Mouse (Mus musculus) embryonic fibroblast, embryonic 13.5 days (primary cell): ENCODE results near the gene Ank3. TPM values are rescaled to one million over a fixed set of nuclear protein-coding genes. Genes with fewer than 3 reads are reported as not detected.

Experiments
- H3K27ac ChIP-seq: 2 replicates; pipeline ENCODE4 v1.5.1; 2012; ENCODE audit warnings: low read length, control low read depth, inconsistent platforms; ENCODE audit not compliant: insufficient read depth
- H3K4me1 ChIP-seq: 2 replicates; pipeline ENCODE4 v1.6.1; 2011; ENCODE audit warnings: low read length; ENCODE audit not compliant: control insufficient read depth, insufficient read depth
- H3K4me3 ChIP-seq: 2 replicates; pipeline ENCODE4 v1.5.1; 2011; ENCODE audit warnings: mild to moderate bottlenecking, control low read depth, low read length; ENCODE audit not compliant: insufficient read depth
- CTCF ChIP-seq: IDR thresholded peaks from 2 replicates; pipeline ENCODE4 v1.5.1; 2011; ENCODE audit warnings: mild to moderate bottlenecking, control low read depth, low read length, moderate library complexity, borderline replicate concordance; ENCODE audit not compliant: insufficient read depth
- POLR2A ChIP-seq: IDR thresholded peaks from 2 replicates; pipeline ENCODE4 v1.6.1; 2011; ENCODE audit warnings: low read depth, mild to moderate bottlenecking, control low read depth, low read length, moderate library complexity
- polyA plus RNA-seq: library from polyadenylated mRNA; stranded (reverse); fragments of >200 nt; gene quantifications from 2 replicates; pipeline ENCODE4 v1.2.4, GENCODE M21; 2011; ENCODE audit warnings: low read depth; ENCODE audit not compliant: missing spikeins, insufficient read length

Gene Ank3
- polyA plus RNA-seq, 1 experiment: 21.6 TPM

DNA sequence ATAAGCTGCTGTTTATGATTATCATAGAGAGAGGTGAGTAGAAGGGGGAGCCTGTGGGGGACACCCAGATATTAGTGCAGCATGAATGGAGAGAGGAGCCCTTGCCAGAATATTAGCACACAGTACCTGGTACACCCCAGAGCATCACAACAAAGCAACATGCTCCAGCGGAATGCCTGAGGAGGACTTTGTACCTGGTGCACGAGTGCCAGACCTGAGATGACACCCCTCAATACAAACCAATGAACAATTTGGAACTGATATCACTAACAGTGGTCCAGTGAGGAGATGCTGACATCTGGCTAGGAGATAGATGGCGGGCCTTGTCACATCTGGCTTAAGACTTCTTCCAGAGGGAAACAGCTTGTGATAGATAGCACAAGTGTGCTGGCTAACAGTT lies 150.2 kb downstream of the Ank3 start:
- Histone ChIP-seq H3K4me3 (no peak overlapping the region), H3K4me1 (no peaks in the 10 kb centered on the region), H3K27ac (no peak overlapping the region)
- TF ChIP-seq POLR2A (no peak), CTCF (no peak)

GRCm38 (mm10) chr10:69549221-69549620 lies 150.6 kb downstream of the Ank3 start:
- no peak overlapping the region for H3K27ac ChIP-seq
- TF ChIP-seq CTCF: no peak
- no peak for TF ChIP-seq POLR2A
- no peaks in the 10 kb centered on the region for H3K4me1 ChIP-seq
- H3K4me3 ChIP-seq: no peak overlapping the region

GRCm38 (mm10) chr10:69550824-69551223 lies 152.3 kb downstream of the Ank3 start:
- H3K4me3 ChIP-seq: no peak overlapping the region
- no peaks in the 10 kb centered on the region for H3K4me1 ChIP-seq
- no peak overlapping the region for H3K27ac ChIP-seq
- TF ChIP-seq CTCF (no peak), POLR2A (no peak)

DNA sequence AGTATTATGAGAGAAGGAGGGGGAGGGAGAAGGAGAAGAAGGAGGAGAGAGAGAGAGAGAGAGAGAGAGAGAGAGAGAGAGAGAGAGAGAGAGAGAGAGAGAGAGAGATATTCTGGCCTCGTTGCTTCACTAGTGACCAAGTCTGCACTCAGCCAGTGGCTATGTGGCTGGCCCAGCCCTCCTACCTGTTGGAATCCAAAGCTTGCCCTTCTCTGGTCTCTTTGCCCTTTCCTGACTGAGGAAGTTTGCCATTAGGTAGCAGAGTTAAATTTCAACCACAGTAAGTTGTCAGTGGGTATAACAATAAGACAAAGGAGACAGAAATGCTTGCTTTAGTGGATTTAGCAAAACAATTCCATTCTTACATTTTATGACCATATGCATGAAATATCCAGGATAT lies 154.5 kb downstream of the Ank3 start:
- TF ChIP-seq POLR2A: no peak
- TF ChIP-seq CTCF: no peak
- Histone ChIP-seq H3K4me1 (no peaks in the 10 kb centered on the region), H3K27ac (no peak overlapping the region), H3K4me3 (no peak overlapping the region)

- TF ChIP-seq CTCF (no peak), POLR2A (no peak)
- Histone ChIP-seq H3K4me3 (no peak overlapping the region), H3K4me1 (no peaks in the 10 kb centered on the region), H3K27ac (no peak overlapping the region)
Measured at GRCm38 (mm10) chr10:69555592-69555991, 157.0 kb downstream of the Ank3 start.

GRCm38 (mm10) chr10:69556278-69556677 lies 157.7 kb downstream of the Ank3 start:
- no peaks in the 10 kb centered on the region for H3K4me1 ChIP-seq
- H3K27ac ChIP-seq: no peak overlapping the region
- TF ChIP-seq CTCF (peak; percentile 40; the same call in 1 of the 2 replicates), POLR2A (no peak)
- no peak overlapping the region for H3K4me3 ChIP-seq

DNA sequence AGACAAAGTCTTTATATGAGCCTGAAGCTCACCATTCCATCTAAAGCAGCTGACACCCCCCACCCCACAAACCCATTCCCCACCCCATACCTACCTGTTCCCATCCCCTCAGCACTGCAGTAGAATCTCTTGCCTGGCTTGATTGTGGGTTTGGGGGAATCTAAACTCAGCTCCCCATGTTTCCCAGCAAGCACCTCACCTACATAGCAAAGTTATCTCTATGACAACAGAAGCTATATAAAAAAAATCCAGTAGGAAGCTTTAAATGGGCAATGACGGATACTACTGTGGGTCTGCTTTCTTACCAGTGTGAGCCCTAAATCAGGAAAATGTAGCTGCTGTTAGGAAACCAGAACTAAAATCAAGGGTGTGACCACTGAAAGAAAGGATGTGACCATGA lies 161.7 kb downstream of the Ank3 start:
- Histone ChIP-seq H3K27ac (no peak overlapping the region), H3K4me1 (no peaks in the 10 kb centered on the region), H3K4me3 (no peak overlapping the region)
- TF ChIP-seq CTCF: no peak
- no peak for TF ChIP-seq POLR2A

- no peaks in the 10 kb centered on the region for H3K4me1 ChIP-seq
- no peak overlapping the region for H3K4me3 ChIP-seq
- no peak overlapping the region for H3K27ac ChIP-seq
- no peak for TF ChIP-seq CTCF
- TF ChIP-seq POLR2A: no peak
Measured at GRCm38 (mm10) chr10:69562931-69563330, 164.4 kb downstream of the Ank3 start.

DNA sequence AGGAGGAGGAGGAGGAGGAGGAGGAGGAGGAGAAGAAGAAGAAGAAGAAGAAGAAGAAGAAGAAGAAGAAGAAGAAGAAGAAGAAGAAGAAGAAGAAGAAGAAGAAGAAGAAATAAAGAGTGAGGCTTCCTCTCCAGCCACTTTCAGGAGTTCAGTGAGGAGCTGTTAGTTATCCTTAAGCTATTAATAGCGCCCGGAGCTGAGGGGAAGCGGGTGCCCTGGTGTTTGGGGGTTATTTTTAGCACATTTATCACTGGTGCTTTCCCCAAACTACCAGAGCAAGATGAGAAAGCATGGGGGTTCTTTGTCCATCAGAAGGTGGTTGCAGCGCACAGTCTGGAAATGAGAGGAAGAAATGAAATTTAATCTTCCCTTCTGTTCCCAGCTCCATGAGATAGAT lies 166.5 kb downstream of the Ank3 start:
- H3K27ac ChIP-seq: no peak overlapping the region
- TF ChIP-seq CTCF (no peak), POLR2A (no peak)
- peaks cover 2% of the 10 kb centered on the region; the same call in 1 of the 2 replicates for H3K4me1 ChIP-seq
- H3K4me3 ChIP-seq: no peak overlapping the region

GRCm38 (mm10) chr10:69568976-69569375 lies 170.4 kb downstream of the Ank3 start:
- no peak for TF ChIP-seq CTCF
- no peak for TF ChIP-seq POLR2A
- no peak overlapping the region for H3K27ac ChIP-seq
- H3K4me3 ChIP-seq: no peak overlapping the region
- peaks cover 6% of the 10 kb centered on the region; the same call in 1 of the 2 replicates for H3K4me1 ChIP-seq

DNA sequence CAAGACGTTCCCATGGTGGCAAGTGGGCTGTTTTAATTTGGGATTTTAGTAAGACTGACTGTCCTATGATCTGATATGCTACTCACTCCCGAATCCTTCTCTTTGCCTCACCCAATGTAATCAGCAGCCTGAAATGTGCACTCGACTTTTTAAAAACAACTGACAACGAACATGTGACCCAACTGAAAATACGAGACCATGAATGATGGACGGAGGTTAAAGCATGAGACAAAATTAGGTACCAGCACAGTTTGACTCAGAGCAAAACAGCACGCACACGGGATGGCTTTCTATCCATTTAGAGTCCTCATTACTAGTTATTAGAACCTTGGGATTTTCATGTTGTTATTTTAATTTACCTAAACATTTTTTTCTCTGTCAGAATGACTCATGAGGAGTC lies 171.2 kb downstream of the Ank3 start:
- peaks cover 6% of the 10 kb centered on the region; the same call in 1 of the 2 replicates for H3K4me1 ChIP-seq

More for the DNA sequence above, 171.2 kb downstream of the Ank3 start:
- Histone ChIP-seq H3K27ac (no peak overlapping the region), H3K4me3 (no peak overlapping the region)
- TF ChIP-seq POLR2A (no peak), CTCF (no peak)
